Mouse (Mus musculus): ENCODE results near the gene Wnt5a. TPM values are rescaled to one million over a fixed set of nuclear protein-coding genes. Genes with fewer than 3 reads are reported as not detected.

Wnt5a gene
- polyA plus RNA-seq, 1 experiment from 2014 or later = 12.2 TPM

- Histone ChIP-seq H3K4me1 (replicated peaks; ENCODE audit: control insufficient read depth, insufficient read depth) (no peaks in the 10 kb centered on the region), H3K4me3 (ENCODE audit: low read depth, low read length) (no peak overlapping the region), H3K9me3 (ENCODE audit: control insufficient read depth, low read length) (no peaks in the 10 kb centered on the region), H3K4me2 (replicated peaks; ENCODE audit: low read depth) (no peak overlapping the region), H3K27ac (replicated peaks) (no peak overlapping the region), H3K9ac (ENCODE audit: low read length) (no peak overlapping the region), H3K27me3 (ENCODE audit: control insufficient read depth, insufficient read depth, low read length) (no peaks in the 10 kb centered on the region), H3K36me3 (ENCODE audit: control insufficient read depth, insufficient read depth, low read length) (peaks cover 3% of the 10 kb centered on the region; the same call in 1 of the 2 replicates)
- 71% methylated on average over 39 of the region's 39 CpGs for WGBS
- DNase-seq (ENCODE audit: low spot score) (no peak), ATAC-seq (ENCODE audit: low FRiP score, low TSS enrichment) (no peak)
- TF ChIP-seq EP300 (optimal IDR thresholded peaks at IDR 0.05) (no peak), CTCF (IDR thresholded peaks at IDR 0.05; ENCODE audit: low read depth) (no peak)
Observed at GRCm38 (mm10) chr14:28517631-28518560, 13.3 kb downstream of the Wnt5a start.

DNA sequence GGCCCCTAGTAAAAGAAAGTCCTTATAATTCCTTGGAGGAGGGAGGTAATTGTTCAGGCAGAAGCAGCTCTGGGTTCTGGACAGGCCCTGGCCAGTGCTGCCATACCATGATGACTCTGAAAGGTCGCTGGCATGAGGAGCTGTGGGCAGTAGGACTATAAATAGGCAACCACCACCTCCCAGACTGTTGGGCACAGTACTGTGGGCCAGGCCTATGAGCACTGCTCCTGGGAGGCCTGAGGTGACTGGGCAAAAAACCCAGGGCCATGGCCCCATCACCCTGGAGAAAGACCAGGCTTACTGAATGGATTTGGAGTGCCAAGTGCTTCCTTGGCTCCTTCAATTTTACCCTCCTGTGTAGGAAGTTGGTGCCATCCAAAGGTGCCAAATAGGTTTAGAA lies 16.6 kb downstream of the Wnt5a start:
- TF ChIP-seq CTCF (IDR thresholded peaks at IDR 0.05; ENCODE audit: low read depth) (no peak), EP300 (optimal IDR thresholded peaks at IDR 0.05) (no peak)
- 68% methylated on average over 1 of the region's 1 CpGs for WGBS

GRCm38 (mm10) chr14:28522611-28523010 lies 18.1 kb downstream of the Wnt5a start:
- no peaks in the 10 kb centered on the region for H3K9me3 ChIP-seq (ENCODE audit: control insufficient read depth, low read length)
- 73% methylated on average over 21 of the region's 21 CpGs for WGBS
- H3K4me3 ChIP-seq (ENCODE audit: low read depth, low read length) = no peak overlapping the region
- TF ChIP-seq CTCF (IDR thresholded peaks at IDR 0.05; ENCODE audit: low read depth) = no peak
- no peak for TF ChIP-seq EP300 (optimal IDR thresholded peaks at IDR 0.05)
- no peak overlapping the region for H3K9ac ChIP-seq (ENCODE audit: low read length)
- H3K27ac ChIP-seq (replicated peaks) = no peak overlapping the region
- no peaks in the 10 kb centered on the region for H3K4me1 ChIP-seq (replicated peaks; ENCODE audit: control insufficient read depth, insufficient read depth)
- ATAC-seq (ENCODE audit: low FRiP score, low TSS enrichment) (no peak), DNase-seq (ENCODE audit: low spot score) (no peak)
- no peak overlapping the region for H3K4me2 ChIP-seq (replicated peaks; ENCODE audit: low read depth)
- no peaks in the 10 kb centered on the region for H3K27me3 ChIP-seq (ENCODE audit: control insufficient read depth, insufficient read depth, low read length)
- H3K36me3 ChIP-seq (ENCODE audit: control insufficient read depth, insufficient read depth, low read length) = no peaks in the 10 kb centered on the region

More for the DNA sequence above, 16.6 kb downstream of the Wnt5a start:
- Histone ChIP-seq H3K9me3 (ENCODE audit: control insufficient read depth, low read length) (no peaks in the 10 kb centered on the region), H3K4me1 (replicated peaks; ENCODE audit: control insufficient read depth, insufficient read depth) (no peaks in the 10 kb centered on the region), H3K27ac (replicated peaks) (no peak overlapping the region), H3K4me2 (replicated peaks; ENCODE audit: low read depth) (no peak overlapping the region), H3K36me3 (ENCODE audit: control insufficient read depth, insufficient read depth, low read length) (peaks cover 3% of the 10 kb centered on the region; the same call in 1 of the 2 replicates), H3K9ac (ENCODE audit: low read length) (no peak overlapping the region), H3K27me3 (ENCODE audit: control insufficient read depth, insufficient read depth, low read length) (no peaks in the 10 kb centered on the region), H3K4me3 (ENCODE audit: low read depth, low read length) (no peak overlapping the region)
- ATAC-seq (ENCODE audit: low FRiP score, low TSS enrichment) = no peak
- no peak for DNase-seq (ENCODE audit: low spot score)

- Histone ChIP-seq H3K36me3 (ENCODE audit: control insufficient read depth, insufficient read depth, low read length) (no peaks in the 10 kb centered on the region), H3K27me3 (ENCODE audit: control insufficient read depth, insufficient read depth, low read length) (no peaks in the 10 kb centered on the region), H3K9ac (ENCODE audit: low read length) (no peak overlapping the region), H3K27ac (replicated peaks) (no peak overlapping the region), H3K9me3 (ENCODE audit: control insufficient read depth, low read length) (no peaks in the 10 kb centered on the region), H3K4me2 (replicated peaks; ENCODE audit: low read depth) (no peak overlapping the region), H3K4me3 (ENCODE audit: low read depth, low read length) (no peak overlapping the region), H3K4me1 (replicated peaks; ENCODE audit: control insufficient read depth, insufficient read depth) (no peaks in the 10 kb centered on the region)
- no peak for DNase-seq (ENCODE audit: low spot score)
- TF ChIP-seq EP300 (optimal IDR thresholded peaks at IDR 0.05) = no peak
- TF ChIP-seq CTCF (IDR thresholded peaks at IDR 0.05; ENCODE audit: low read depth) = no peak
- ATAC-seq (ENCODE audit: low FRiP score, low TSS enrichment) = no peak
- 45% methylated on average over 1 of the region's 1 CpGs for WGBS
Observed at GRCm38 (mm10) chr14:28525566-28525965, 21.0 kb downstream of the Wnt5a start.

- ATAC-seq (ENCODE audit: low FRiP score, low TSS enrichment) = no peak
- no peaks in the 10 kb centered on the region for H3K36me3 ChIP-seq (ENCODE audit: control insufficient read depth, insufficient read depth, low read length)
- 74% methylated on average over 2 of the region's 2 CpGs for WGBS
Observed at GRCm38 (mm10) chr14:28528151-28528685, 23.7 kb downstream of the Wnt5a start.

DNA sequence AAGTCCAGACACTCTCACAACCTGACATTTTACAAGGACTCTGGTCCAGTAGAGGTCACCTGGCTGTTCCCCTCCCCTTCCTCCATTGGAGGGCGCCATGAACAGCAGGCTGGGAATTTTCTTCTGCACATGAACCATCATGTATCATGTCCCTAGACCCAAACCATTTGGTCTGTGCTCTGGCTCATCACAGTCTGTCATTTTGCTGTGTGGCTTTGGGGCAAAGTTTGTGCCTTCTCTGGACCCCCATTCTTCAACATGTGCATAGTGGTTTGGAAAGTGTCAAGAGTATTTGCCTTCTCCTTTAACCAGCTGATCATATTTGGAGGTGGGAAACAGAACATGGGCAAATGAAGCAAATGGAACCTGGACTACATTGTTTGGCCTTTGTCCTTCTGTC lies 27.0 kb downstream of the Wnt5a start:
- DNase-seq (ENCODE audit: low spot score) (no peak), ATAC-seq (ENCODE audit: low FRiP score, low TSS enrichment) (no peak)
- no peak overlapping the region for H3K27ac ChIP-seq (replicated peaks)
- no peak overlapping the region for H3K9ac ChIP-seq (ENCODE audit: low read length)
- no peak overlapping the region for H3K4me3 ChIP-seq (ENCODE audit: low read depth, low read length)
- H3K27me3 ChIP-seq (ENCODE audit: control insufficient read depth, insufficient read depth, low read length) = no peaks in the 10 kb centered on the region
- no peak for TF ChIP-seq EP300 (optimal IDR thresholded peaks at IDR 0.05)
- peak; percentile 25; the same call in 1 of the 2 replicates for TF ChIP-seq CTCF (IDR thresholded peaks at IDR 0.05; ENCODE audit: low read depth)
- no peaks in the 10 kb centered on the region for H3K4me1 ChIP-seq (replicated peaks; ENCODE audit: control insufficient read depth, insufficient read depth)
- H3K4me2 ChIP-seq (replicated peaks; ENCODE audit: low read depth) = no peak overlapping the region
- no peaks in the 10 kb centered on the region for H3K9me3 ChIP-seq (ENCODE audit: control insufficient read depth, low read length)
- WGBS = 62% methylated on average over 1 of the region's 1 CpGs
- H3K36me3 ChIP-seq (ENCODE audit: control insufficient read depth, insufficient read depth, low read length) = no peaks in the 10 kb centered on the region

More at GRCm38 (mm10) chr14:28528151-28528685, 23.7 kb downstream of the Wnt5a start:
- no peak for DNase-seq (ENCODE audit: low spot score)
- Histone ChIP-seq H3K4me3 (ENCODE audit: low read depth, low read length) (no peak overlapping the region), H3K9me3 (ENCODE audit: control insufficient read depth, low read length) (no peaks in the 10 kb centered on the region), H3K4me2 (replicated peaks; ENCODE audit: low read depth) (no peak overlapping the region), H3K9ac (ENCODE audit: low read length) (no peak overlapping the region), H3K27me3 (ENCODE audit: control insufficient read depth, insufficient read depth, low read length) (no peaks in the 10 kb centered on the region), H3K4me1 (replicated peaks; ENCODE audit: control insufficient read depth, insufficient read depth) (no peaks in the 10 kb centered on the region), H3K27ac (replicated peaks) (no peak overlapping the region)
- TF ChIP-seq EP300 (optimal IDR thresholded peaks at IDR 0.05) (no peak), CTCF (IDR thresholded peaks at IDR 0.05; ENCODE audit: low read depth) (no peak)
